Mouse (Mus musculus): ENCODE data around the gene Vcam1. TPM values are rescaled to one million over a fixed set of nuclear protein-coding genes. Genes with fewer than 3 reads are reported as not detected.

The Vcam1 gene
- polyA plus RNA-seq, 1 experiment from 2014 or later = 19.3 TPM

DNA sequence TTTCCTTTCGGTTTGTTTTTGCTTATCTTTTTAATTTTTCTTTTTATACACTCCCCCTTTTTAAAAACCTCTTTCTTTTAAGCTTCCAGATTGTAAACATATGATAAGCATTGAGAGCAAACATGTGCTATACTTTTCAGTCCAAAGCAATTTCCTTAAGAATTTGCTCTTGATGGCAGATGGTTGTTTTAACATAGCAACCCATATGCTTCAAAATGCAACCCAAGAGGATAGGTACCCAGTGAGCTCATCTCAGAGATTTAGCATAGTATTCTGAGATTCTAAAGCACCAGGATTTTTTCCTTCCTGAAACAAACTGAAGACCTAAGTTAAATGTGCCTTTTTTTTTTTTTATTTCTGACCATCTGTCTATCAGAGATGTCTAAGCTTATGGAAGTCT lies 28.6 kb downstream of the Vcam1 start:
- Histone ChIP-seq H3K27ac (ENCODE audit: low read length) (no peak overlapping the region), H3K9ac (ENCODE audit: low read depth, low read length) (no peak overlapping the region), H3K4me3 (ENCODE audit: low read length) (no peak overlapping the region), H3K36me3 (ENCODE audit: control insufficient read depth, insufficient read depth, low read length) (no peaks in the 10 kb centered on the region), H3K9me3 (ENCODE audit: control insufficient read depth, low read length) (0 out of 2 replicates have a peak, but pooled peaks cover 2% of the 10 kb centered on the region), H3K27me3 (replicated peaks; ENCODE audit: control insufficient read depth, insufficient read depth, low read length) (no peaks in the 10 kb centered on the region), H3K4me2 (ENCODE audit: low read depth, low read length) (no peak overlapping the region), H3K4me1 (ENCODE audit: control insufficient read depth, insufficient read depth, low read length) (peaks cover 3% of the 10 kb centered on the region; the same call in 1 of the 2 replicates)
- ATAC-seq = no peak
- WGBS = 72% methylated on average over 1 of the region's 1 CpGs

DNA sequence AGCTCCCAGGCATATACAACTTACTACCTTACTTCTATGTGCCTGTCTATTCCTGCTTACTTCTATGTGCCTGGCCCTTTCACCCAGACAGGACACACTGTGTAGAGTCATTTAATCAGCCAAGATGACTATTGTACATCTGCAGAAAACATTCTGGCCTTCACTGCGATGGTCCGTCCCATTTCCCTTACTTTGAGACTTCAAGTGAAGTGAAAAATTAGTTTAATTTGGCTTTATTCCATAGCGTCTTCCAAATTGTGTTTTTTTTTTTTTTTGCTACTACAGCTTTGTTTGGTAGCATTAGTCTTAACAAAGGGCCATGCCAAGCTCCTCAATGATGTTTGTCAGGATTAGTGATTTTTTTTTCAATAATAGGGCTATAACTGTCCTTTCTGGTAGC lies 33.6 kb downstream of the Vcam1 start:
- WGBS = 83% methylated on average over 3 of the region's 3 CpGs
- Histone ChIP-seq H3K4me1 (ENCODE audit: control insufficient read depth, insufficient read depth, low read length) (no peaks in the 10 kb centered on the region), H3K27ac (ENCODE audit: low read length) (no peak overlapping the region), H3K4me2 (ENCODE audit: low read depth, low read length) (no peak overlapping the region), H3K4me3 (ENCODE audit: low read length) (no peak overlapping the region), H3K9ac (ENCODE audit: low read depth, low read length) (no peak overlapping the region), H3K27me3 (replicated peaks; ENCODE audit: control insufficient read depth, insufficient read depth, low read length) (no peaks in the 10 kb centered on the region), H3K36me3 (ENCODE audit: control insufficient read depth, insufficient read depth, low read length) (0 out of 2 replicates have a peak, but pooled peaks cover 3% of the 10 kb centered on the region), H3K9me3 (ENCODE audit: control insufficient read depth, low read length) (0 out of 2 replicates have a peak, but pooled peaks cover 4% of the 10 kb centered on the region)
- ATAC-seq = no peak

DNA sequence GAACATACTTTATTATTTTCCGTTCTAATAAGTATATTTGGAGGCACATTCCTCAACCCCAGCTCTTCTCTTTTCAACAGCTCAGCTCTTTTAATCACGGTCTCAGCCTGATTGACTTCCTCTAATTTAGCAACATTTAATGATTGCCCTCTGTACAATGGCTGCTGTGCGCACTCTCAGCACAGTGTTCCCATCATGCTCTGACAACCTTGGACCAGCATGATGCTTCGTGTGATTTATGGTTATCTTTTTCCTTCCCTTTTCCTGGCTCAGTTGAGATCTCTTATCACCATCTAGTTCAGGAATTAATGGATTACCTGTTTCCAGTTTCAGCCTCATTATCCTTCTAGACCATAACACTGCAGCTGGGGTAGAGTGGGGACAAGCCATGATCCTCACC lies 34.2 kb downstream of the Vcam1 start:
- H3K4me2 ChIP-seq (ENCODE audit: low read depth, low read length) = no peak overlapping the region
- H3K27me3 ChIP-seq (replicated peaks; ENCODE audit: control insufficient read depth, insufficient read depth, low read length) = no peaks in the 10 kb centered on the region
- no peak for ATAC-seq
- no peaks in the 10 kb centered on the region for H3K4me1 ChIP-seq (ENCODE audit: control insufficient read depth, insufficient read depth, low read length)
- H3K27ac ChIP-seq (ENCODE audit: low read length) = no peak overlapping the region
- 0 out of 2 replicates have a peak, but pooled peaks cover 3% of the 10 kb centered on the region for H3K36me3 ChIP-seq (ENCODE audit: control insufficient read depth, insufficient read depth, low read length)
- 0 out of 2 replicates have a peak, but pooled peaks cover 4% of the 10 kb centered on the region for H3K9me3 ChIP-seq (ENCODE audit: control insufficient read depth, low read length)
- no peak overlapping the region for H3K4me3 ChIP-seq (ENCODE audit: low read length)
- H3K9ac ChIP-seq (ENCODE audit: low read depth, low read length) = no peak overlapping the region
- 81% methylated on average over 4 of the region's 4 CpGs for WGBS

DNA sequence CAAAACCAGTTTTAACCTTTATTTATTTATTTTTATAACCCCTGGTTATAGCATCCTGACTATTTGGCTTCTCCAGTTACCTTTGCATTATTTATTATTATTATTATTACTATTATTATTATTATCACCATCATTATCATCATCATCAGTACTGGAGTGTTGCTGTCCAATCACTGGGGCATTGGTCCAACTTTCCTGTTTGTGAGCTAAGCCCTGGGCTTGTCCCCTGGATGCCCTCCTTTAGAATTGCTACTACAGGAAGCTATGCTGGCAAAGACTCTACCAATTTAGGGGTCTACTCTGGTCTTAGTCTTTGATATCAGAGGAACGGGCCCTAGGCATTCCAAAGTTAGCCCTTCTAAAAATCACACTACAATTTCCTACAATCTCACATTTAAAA lies 34.6 kb downstream of the Vcam1 start:
- Histone ChIP-seq H3K4me3 (ENCODE audit: low read length) (no peak overlapping the region), H3K9ac (ENCODE audit: low read depth, low read length) (no peak overlapping the region), H3K36me3 (ENCODE audit: control insufficient read depth, insufficient read depth, low read length) (0 out of 2 replicates have a peak, but pooled peaks cover 3% of the 10 kb centered on the region), H3K4me1 (ENCODE audit: control insufficient read depth, insufficient read depth, low read length) (no peaks in the 10 kb centered on the region), H3K4me2 (ENCODE audit: low read depth, low read length) (no peak overlapping the region), H3K9me3 (ENCODE audit: control insufficient read depth, low read length) (0 out of 2 replicates have a peak, but pooled peaks cover 4% of the 10 kb centered on the region), H3K27me3 (replicated peaks; ENCODE audit: control insufficient read depth, insufficient read depth, low read length) (no peaks in the 10 kb centered on the region), H3K27ac (ENCODE audit: low read length) (no peak overlapping the region)
- 84% methylated on average over 1 of the region's 1 CpGs for WGBS
- ATAC-seq = no peak

DNA sequence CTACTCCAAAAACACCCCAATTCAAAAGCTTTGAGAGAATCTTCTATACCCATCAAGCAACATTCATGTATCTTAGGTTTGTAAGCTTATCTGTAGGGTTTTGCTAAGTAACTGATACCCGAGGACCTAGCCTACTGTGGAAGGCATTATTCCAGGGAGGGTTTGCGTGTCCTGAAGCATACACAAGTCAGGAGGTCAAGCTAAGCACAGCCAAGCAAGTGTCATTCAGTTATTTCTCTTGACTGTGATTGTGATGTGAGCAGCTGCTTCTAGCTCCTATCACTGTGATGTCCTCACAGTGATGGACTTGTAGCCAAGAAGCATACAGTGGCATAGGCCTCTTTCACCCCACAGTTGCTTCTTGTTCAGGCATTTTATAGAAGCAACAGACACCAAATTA lies 35.2 kb downstream of the Vcam1 start:
- no peak for ATAC-seq
- 0 out of 2 replicates have a peak, but pooled peaks cover 4% of the 10 kb centered on the region for H3K9me3 ChIP-seq (ENCODE audit: control insufficient read depth, low read length)
- 0 out of 2 replicates have a peak, but pooled peaks cover 3% of the 10 kb centered on the region for H3K36me3 ChIP-seq (ENCODE audit: control insufficient read depth, insufficient read depth, low read length)
- no peak overlapping the region for H3K4me3 ChIP-seq (ENCODE audit: low read length)
- H3K4me2 ChIP-seq (ENCODE audit: low read depth, low read length) = no peak overlapping the region
- no peak overlapping the region for H3K27ac ChIP-seq (ENCODE audit: low read length)
- no peak overlapping the region for H3K9ac ChIP-seq (ENCODE audit: low read depth, low read length)
- no peaks in the 10 kb centered on the region for H3K4me1 ChIP-seq (ENCODE audit: control insufficient read depth, insufficient read depth, low read length)
- 81% methylated on average over 2 of the region's 2 CpGs for WGBS
- no peaks in the 10 kb centered on the region for H3K27me3 ChIP-seq (replicated peaks; ENCODE audit: control insufficient read depth, insufficient read depth, low read length)

DNA sequence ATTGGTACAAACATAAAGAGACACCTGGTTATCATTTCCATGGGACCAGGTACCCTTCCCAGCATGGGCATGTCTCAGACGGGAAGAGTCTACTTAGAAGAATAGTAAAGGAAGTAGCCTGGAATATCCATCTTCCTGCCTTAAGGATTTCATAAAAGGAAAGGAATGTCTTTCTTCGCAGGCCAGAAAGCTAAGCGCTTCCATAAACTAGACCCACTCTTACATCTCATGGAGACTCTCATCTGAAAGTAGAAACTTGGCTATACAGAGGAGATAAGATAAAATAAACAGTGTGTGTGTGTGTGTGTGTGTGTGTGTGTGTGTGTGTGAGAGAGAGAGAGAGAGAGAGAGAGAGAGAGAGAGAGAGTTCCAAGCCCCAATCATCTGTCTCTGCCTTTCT lies 36.9 kb downstream of the Vcam1 start:
- Histone ChIP-seq H3K9ac (ENCODE audit: low read depth, low read length) (no peak overlapping the region), H3K36me3 (ENCODE audit: control insufficient read depth, insufficient read depth, low read length) (0 out of 2 replicates have a peak, but pooled peaks cover 3% of the 10 kb centered on the region), H3K27me3 (replicated peaks; ENCODE audit: control insufficient read depth, insufficient read depth, low read length) (no peaks in the 10 kb centered on the region), H3K9me3 (ENCODE audit: control insufficient read depth, low read length) (peaks cover 8% of the 10 kb centered on the region; the same call in 1 of the 2 replicates), H3K4me3 (ENCODE audit: low read length) (no peak overlapping the region), H3K4me2 (ENCODE audit: low read depth, low read length) (no peak overlapping the region), H3K4me1 (ENCODE audit: control insufficient read depth, insufficient read depth, low read length) (no peaks in the 10 kb centered on the region), H3K27ac (ENCODE audit: low read length) (no peak overlapping the region)
- ATAC-seq = no peak
- 60% methylated on average over 3 of the region's 3 CpGs for WGBS

DNA sequence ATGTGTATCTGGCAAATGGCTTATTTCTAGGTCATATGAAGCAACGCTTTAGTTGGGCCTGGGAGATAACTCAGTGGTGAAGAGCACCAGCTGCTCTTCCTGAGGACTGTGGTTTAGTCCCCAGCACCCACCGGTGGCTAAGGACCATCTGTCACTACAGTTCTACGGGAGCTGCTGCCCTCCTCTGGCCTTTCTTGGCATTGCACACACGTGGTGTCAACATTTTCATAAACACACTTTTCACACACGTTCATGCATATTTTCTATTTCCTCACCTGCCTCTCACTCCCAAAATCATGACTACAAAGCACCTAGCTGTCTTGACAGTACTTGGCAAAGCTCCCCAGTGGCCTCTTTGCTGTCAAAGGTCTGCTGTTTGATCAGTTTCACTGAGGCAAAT lies 37.8 kb downstream of the Vcam1 start:
- WGBS = 82% methylated on average over 5 of the region's 5 CpGs
- H3K4me2 ChIP-seq (ENCODE audit: low read depth, low read length) = no peak overlapping the region
- H3K4me3 ChIP-seq (ENCODE audit: low read length) = no peak overlapping the region
- H3K36me3 ChIP-seq (ENCODE audit: control insufficient read depth, insufficient read depth, low read length) = 0 out of 2 replicates have a peak, but pooled peaks cover 3% of the 10 kb centered on the region
- H3K9ac ChIP-seq (ENCODE audit: low read depth, low read length) = no peak overlapping the region
- no peak overlapping the region for H3K27ac ChIP-seq (ENCODE audit: low read length)
- H3K27me3 ChIP-seq (replicated peaks; ENCODE audit: control insufficient read depth, insufficient read depth, low read length) = no peaks in the 10 kb centered on the region
- no peak for ATAC-seq
- peaks cover 8% of the 10 kb centered on the region; the same call in 1 of the 2 replicates for H3K9me3 ChIP-seq (ENCODE audit: control insufficient read depth, low read length)
- no peaks in the 10 kb centered on the region for H3K4me1 ChIP-seq (ENCODE audit: control insufficient read depth, insufficient read depth, low read length)

DNA sequence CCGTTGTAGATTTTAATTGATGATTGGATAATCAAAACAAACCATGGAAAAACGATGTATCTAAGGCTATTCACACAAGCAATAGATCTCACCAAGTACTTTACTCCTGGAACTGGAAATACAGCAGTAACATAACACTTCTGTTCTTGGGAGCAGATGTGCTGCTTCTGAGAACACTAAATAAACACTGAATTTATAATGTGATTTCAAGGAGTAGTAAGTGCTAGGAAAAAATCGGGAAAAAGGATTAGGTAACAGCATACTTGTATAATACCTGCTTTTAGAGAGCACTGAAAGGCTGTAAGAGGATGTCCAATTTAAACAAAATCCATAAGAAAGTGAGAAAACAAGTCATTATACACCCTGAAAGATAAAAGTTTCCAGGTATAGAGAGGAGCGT lies 43.5 kb downstream of the Vcam1 start:
- WGBS = 55% methylated on average over 4 of the region's 4 CpGs
- Histone ChIP-seq H3K27me3 (replicated peaks; ENCODE audit: control insufficient read depth, insufficient read depth, low read length) (no peaks in the 10 kb centered on the region), H3K9me3 (ENCODE audit: control insufficient read depth, low read length) (peaks cover 4% of the 10 kb centered on the region; the same call in 1 of the 2 replicates), H3K4me3 (ENCODE audit: low read length) (no peak overlapping the region), H3K4me2 (ENCODE audit: low read depth, low read length) (no peak overlapping the region), H3K4me1 (ENCODE audit: control insufficient read depth, insufficient read depth, low read length) (0 out of 2 replicates have a peak, but pooled peaks cover 1% of the 10 kb centered on the region), H3K36me3 (ENCODE audit: control insufficient read depth, insufficient read depth, low read length) (no peaks in the 10 kb centered on the region), H3K9ac (ENCODE audit: low read depth, low read length) (no peak overlapping the region), H3K27ac (ENCODE audit: low read length) (no peak overlapping the region)
- ATAC-seq = no peak

DNA sequence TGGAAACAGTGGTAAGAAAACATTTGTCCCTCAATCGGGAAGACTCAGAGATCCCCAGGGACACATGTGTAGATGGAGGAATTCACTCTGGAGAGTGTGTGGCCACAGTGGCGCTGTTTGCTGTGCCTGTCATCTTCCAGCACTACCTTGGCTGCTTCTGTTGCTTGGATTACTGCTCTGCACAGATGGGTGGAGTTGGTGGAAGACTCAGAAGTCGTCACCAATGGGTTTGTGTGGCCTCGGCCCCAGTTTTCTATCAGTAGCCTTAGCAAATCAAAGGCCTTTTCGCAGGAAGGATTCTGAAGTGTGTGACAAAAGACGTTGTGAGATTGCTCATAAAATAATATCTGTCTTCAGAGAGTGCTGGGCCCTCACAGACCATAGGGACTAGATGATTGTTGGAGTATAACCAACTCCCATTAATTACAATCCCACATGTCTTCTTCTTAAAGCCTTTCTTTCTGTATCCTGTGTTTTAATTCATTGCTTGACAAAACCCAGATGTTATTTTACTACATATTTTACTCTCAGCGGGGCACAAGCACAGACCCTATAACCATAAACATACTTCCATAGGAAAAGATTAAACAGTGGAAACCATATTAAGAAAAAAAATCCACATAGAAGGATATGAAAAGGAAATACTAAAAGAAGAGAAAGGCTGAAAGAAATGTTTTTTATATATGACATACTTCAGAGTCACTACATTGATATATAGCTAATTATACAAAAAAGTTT lies 48.4 kb downstream of the Vcam1 start:
- no peak overlapping the region for H3K9ac ChIP-seq (ENCODE audit: low read depth, low read length)
- peak; percentile 46; the same call in 1 of the 2 replicates for ATAC-seq
- H3K4me1 ChIP-seq (ENCODE audit: control insufficient read depth, insufficient read depth, low read length) = 0 out of 2 replicates have a peak, but pooled peaks cover 4% of the 10 kb centered on the region
- H3K4me2 ChIP-seq (ENCODE audit: low read depth, low read length) = no peak overlapping the region
- no peaks in the 10 kb centered on the region for H3K36me3 ChIP-seq (ENCODE audit: control insufficient read depth, insufficient read depth, low read length)
- peak overlapping the region; percentile 41; the same call in 1 of the 2 replicates for H3K27ac ChIP-seq (ENCODE audit: low read length)
- H3K4me3 ChIP-seq (ENCODE audit: low read length) = no peak overlapping the region
- no peaks in the 10 kb centered on the region for H3K27me3 ChIP-seq (replicated peaks; ENCODE audit: control insufficient read depth, insufficient read depth, low read length)
- 42% methylated on average over 7 of the region's 7 CpGs for WGBS
- H3K9me3 ChIP-seq (ENCODE audit: control insufficient read depth, low read length) = no peaks in the 10 kb centered on the region
